Mouse (Mus musculus): ENCODE measurements around the gene Trak1.

Gene Trak1

DNA sequence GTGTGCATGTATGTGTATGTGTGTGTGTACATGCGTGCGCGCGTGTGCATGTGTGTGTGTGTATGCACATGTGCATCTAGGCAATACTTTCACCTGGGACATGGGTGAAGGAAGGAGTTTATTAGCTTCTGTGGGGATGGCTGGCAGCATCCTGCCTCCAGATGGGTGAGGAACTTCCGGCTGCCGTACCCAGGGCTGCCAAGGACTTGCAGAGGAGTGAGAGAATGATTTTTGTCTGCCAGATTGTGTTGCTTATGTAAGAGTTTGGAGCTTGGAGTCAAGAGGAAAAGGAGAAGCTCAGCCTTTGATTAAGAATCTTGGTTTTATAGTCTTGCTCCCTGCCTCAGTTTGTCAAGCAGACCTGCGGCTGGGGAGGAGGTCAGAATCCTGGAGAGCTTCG lies 208.0 kb downstream of the Trak1 start:
- DNase-seq = no peak

DNA sequence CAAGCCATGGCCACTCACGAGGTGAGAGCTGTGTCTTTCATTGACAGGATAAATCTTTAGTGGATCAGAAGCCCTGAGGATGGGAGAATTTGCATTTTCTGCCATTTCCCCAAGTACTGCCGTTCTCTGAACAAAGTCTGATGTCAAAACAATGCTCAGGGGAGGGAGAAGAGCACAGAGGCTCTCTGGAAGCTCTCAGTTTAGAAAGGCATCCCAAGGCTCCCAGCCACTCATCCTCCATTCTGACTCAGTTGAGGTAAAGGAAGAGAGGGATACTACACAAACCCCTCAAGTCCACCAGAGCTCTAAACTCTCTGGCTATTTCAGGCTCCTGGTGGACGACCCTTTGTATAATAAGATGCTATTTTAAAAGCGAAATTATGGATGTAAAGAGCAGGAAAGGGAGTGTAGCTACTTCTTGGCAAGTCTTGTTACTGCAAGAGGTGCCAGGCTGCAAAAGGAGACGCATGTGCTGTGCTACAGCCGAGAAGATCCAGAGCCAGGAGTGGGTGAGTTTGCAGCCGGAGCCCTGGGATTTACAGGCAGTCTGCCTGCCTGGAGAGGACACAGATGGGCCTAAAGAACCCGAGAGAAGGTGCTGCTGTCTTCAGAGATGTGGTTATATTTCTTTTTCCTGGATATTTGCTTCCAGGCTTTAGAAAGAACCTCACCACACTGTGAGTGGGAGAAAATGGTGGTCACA lies 209.3 kb downstream of the Trak1 start:
- DNase-seq = no peak

DNA sequence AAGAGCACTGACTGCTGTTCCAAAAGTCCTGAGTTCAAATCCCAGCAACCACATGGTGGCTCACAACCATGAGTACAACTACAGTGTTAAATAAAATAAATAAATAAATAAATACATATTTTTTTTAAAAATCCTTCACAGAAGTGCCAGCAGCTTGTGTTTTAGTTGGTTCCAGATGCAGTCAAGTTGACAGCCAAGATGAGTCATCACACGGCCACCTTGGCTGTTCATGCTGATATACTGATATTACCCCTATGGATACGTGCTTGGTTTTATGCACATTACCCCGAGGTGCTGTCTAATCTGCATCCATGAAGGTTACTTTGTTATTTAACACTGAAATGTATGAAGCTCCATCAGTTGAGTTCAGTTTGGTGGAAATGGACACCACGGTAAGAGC lies 214.6 kb downstream of the Trak1 start:
- no peak for DNase-seq

DNA sequence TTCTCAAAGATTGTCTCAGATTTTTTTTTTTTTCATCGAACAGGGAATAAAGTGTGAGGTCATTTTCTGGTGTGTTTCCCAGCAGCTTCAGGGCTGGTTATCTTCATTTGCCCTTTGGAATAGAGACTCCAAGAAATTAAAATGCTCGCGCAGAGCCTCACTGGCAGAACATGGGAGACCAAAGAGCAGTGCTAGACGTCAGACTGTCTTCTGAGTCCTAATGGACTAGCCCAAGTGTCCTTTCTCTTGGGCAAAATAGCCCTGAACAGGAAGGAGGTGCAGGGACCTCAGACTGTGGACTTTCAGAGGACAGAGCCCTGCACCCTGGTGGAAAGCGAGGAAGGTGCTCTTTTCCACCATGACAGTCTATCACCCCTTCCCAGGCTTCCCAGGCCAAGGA lies 217.2 kb downstream of the Trak1 start:
- DNase-seq = no peak

DNA sequence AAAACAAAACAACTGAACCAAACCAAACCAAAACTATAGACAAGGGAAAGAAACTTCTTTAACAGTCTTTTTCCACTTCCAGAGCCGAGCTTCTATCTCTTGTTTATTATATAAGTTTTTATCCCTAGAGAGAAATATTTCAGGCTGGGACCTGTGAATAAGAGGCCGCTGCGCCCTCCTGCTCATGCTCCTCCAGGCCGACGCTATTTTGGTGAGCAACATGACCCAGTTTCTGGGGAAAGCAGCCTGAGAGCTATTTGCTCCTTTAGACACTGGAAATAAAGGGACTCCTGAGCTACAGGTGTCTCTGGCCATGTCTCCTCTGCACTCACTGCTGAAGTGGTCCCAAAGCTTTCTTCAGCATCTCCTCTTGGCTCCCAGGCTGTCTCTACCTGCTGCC lies 222.7 kb downstream of the Trak1 start:
- no peak for DNase-seq

Measured in thymus, adult 18-20 months (tissue).